Mouse (Mus musculus): ENCODE measurements around the gene Ly6g6c. TPM values are rescaled to one million over a fixed set of nuclear protein-coding genes. Genes with fewer than 3 reads are reported as not detected.

Gene Ly6g6c
- total RNA-seq, 2 experiments from 2014 or later = not detected

DNA sequence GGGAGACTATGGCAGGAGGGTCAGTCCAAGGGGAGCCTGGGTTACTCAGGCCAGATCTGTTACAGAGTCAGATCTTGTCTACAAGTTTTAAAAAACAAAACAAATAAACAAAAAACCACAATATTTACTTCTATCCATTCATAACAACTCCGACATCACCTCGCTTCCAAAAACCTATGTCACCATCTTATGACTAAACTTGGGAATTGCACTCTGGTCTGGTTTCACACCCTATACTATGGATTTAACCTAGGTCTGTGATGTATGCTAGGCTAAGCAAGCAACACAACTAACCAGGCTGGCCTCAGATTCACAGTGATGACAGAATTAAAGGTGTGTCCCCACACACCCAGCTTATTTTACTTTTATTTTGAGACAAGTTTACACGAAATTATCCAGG lies 41.3 kb downstream of the Ly6g6c start:
- no peak for DNase-seq (ENCODE audit: low spot score)

DNA sequence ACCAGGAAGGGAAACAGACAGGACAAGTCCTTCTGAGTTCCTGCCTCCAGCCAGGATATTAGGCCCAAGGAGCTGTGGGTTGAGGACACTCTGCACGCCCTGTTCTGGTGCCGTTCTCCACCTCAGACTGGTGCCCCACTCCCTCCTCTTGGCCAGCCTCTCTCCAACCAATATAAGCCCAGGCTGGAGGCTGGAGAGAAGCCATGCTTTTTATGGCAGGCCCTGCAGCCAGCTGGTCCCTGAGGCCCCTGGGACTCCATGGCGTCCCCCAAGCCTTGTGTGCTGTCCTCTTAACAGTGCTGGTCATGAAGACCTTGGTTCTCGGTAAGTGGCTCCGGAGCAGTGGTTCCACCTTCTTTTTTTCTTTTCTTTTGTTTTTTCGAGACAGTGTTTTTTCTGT lies 42.9 kb downstream of the Ly6g6c start, which contains the start of gene Ly6g5c:
TSS of gene Ly6g5c (plus strand) at position 183 of the 400 bp plus-strand sequence.
- no peak for DNase-seq (ENCODE audit: low spot score)

DNA sequence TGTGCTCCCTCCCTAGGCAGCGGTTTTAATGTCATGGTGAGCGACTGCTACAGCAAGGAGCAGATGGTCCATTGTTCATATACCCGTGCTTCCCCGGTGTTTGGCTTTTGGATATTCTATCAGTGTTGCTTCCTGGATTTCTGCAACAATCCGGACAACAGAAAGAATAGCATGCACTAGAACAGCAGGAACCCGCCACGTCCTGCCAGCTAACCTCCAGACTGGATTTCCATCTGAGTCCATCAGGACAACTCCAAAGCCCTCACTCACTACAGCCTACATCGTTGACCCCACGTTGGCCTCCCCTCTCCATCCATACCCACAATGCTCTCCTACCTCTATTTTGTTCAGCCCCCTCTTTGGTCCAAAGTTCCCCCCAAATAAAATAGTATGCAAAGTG lies 46.6 kb downstream of the Ly6g6c start:
- DNase-seq (ENCODE audit: low spot score) = no peak

DNA sequence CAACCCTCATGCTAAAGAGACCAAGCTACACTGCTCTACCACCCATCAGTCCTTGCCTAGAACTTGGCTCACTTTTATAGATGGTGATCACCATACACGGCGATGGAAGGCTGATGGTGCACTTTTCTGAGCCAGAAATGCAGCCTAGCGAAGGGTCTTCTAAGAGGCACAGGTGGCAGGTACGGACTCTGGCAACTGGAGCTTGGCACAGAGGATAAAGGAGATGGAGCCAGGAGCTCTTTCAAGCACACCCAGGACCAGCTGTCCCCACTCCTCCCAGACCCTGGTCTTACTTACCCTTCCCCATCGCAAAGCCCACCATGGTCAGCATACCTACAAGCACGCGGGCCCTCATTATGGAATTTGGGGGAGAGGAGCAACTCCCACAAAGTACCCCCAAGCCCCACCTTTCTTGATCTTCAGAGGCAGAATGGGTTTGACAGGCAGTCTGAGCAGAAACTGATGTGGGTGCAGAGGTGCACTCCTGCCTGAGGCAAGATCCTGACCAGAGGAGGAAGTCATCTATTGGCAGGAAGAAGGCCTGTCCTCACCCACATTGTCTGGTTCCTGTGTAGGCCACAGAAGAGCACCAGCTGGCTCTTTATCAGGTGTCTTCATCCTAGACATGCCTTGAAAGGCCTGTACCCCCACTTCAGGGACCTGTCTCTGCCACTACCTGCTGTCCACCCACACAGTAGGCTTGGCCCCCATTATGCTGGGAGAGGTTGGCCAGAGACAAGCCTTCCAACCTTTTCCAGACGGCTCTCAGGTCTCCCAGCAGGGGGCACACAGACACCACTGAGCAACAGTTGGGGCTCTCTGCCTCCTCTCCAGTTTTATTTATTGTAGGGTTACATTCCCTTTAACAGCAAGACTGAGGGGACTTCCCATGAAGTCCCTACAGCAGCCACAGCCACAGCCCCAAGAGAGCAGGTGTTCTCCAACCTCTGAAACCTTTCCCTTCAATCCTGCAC lies 50.1 kb downstream of the Ly6g6c start, which contains the start of gene Ly6g5b:
TSS of gene Ly6g5b (minus strand) at position 383 of the 974 bp plus-strand sequence.
- DNase-seq (ENCODE audit: low spot score) = no peak

Other genes with a start within 250 kb of the Ly6g6c start
- 1 to 10 TPM; 6.6 to 7.6 TPM for gene Stk19, start 228.4 kb upstream of the Ly6g6c start, total RNA-seq (2021)
- gene Dxo, start 228.4 kb upstream of the Ly6g6c start, total RNA-seq (2021) = 1 to 10 TPM; 8.3 to 8.8 TPM
- 10 to 100 TPM; 20.8 to 21.3 TPM for gene Skiv2l, start 215.2 kb upstream of the Ly6g6c start, total RNA-seq (2021)
- gene Nelfe, start 215.0 kb upstream of the Ly6g6c start, total RNA-seq (2021) = 10 to 100 TPM in 1 of 2 experiments, 1 to 10 TPM in 1; 9.0 to 12.0 TPM
- gene Cfb, start 202.9 kb upstream of the Ly6g6c start, total RNA-seq (2021) = 1 to 10 TPM; 2.9 to 6.9 TPM
- 1 to 10 TPM; 5.9 to 6.9 TPM for gene Zbtb12, start 185.9 kb upstream of the Ly6g6c start, total RNA-seq (2021)
- not detected for gene Gm20547, start 183.3 kb upstream of the Ly6g6c start, total RNA-seq (2021)
- 1 to 10 TPM; 1.5 to 1.6 TPM for gene C2, start 167.1 kb upstream of the Ly6g6c start, total RNA-seq (2021)
- 10 to 100 TPM; 26.7 to 29.5 TPM for gene Ehmt2, start 166.9 kb upstream of the Ly6g6c start, total RNA-seq (2021)
- not detected for gene Slc44a4, start 150.9 kb upstream of the Ly6g6c start, total RNA-seq (2021)
- gene Neu1, start 134.1 kb upstream of the Ly6g6c start, total RNA-seq (2021) = 10 to 100 TPM in 1 of 2 experiments, 1 to 10 TPM in 1; 9.1 to 10.2 TPM
- 10 to 100 TPM; 11.4 to 94.8 TPM for gene Hspa1b, start 106.2 kb upstream of the Ly6g6c start, total RNA-seq (2021)
- gene Gm20481, start 95.5 kb upstream of the Ly6g6c start, total RNA-seq (2021) = not detected
- gene Hspa1a, start 93.2 kb upstream of the Ly6g6c start, total RNA-seq (2021) = 10 to 100 TPM; 16.6 to 99.8 TPM
- gene Hspa1l, start 92.7 kb upstream of the Ly6g6c start, total RNA-seq (2021) = 10 to 100 TPM; 31.8 to 33.6 TPM
- 10 to 100 TPM; 14.0 to 17.1 TPM for gene Lsm2, start 83.5 kb upstream of the Ly6g6c start, total RNA-seq (2021)
- gene Vars, start 64.4 kb upstream of the Ly6g6c start, total RNA-seq (2021) = 10 to 100 TPM; 38.2 TPM
- gene Vwa7, start 48.8 kb upstream of the Ly6g6c start, total RNA-seq (2021) = 10 to 100 TPM; 13.2 to 16.8 TPM
- gene Sapcd1, start 37.4 kb upstream of the Ly6g6c start, total RNA-seq (2021) = not detected
- under 1 TPM in 1 of 2 experiments, not detected in 1; 0.28 TPM for gene Msh5, start 18.6 kb upstream of the Ly6g6c start, total RNA-seq (2021)
- gene Clic1, start 15.4 kb upstream of the Ly6g6c start, total RNA-seq (2021) = 10 to 100 TPM in 1 of 2 experiments, 1 to 10 TPM in 1; 7.5 to 11.6 TPM
- gene Ddah2, start 6.4 kb upstream of the Ly6g6c start, total RNA-seq (2021) = 1 to 10 TPM; 4.5 to 8.7 TPM
- not detected for gene Mpig6b, start 796 bp downstream of the Ly6g6c start, total RNA-seq (2021)
- gene Ly6g6e, start 11.5 kb downstream of the Ly6g6c start, total RNA-seq (2021) = not detected
- 1 to 10 TPM in 1 of 2 experiments, not detected in 1; 3.0 TPM for gene Ly6g6d, start 12.7 kb downstream of the Ly6g6c start, total RNA-seq (2021)
- not detected for gene Ly6g6f, start 20.2 kb downstream of the Ly6g6c start, total RNA-seq (2021)
- 10 to 100 TPM; 85.3 to 87.7 TPM for gene Abhd16a, start 23.9 kb downstream of the Ly6g6c start, total RNA-seq (2021)
- not detected for gene Ly6g5c, start 42.9 kb downstream of the Ly6g6c start, total RNA-seq (2021)
- not detected for gene Ly6g5b, start 50.0 kb downstream of the Ly6g6c start, total RNA-seq (2021)
- 1 to 10 TPM; 8.7 to 9.0 TPM for gene Gpank1, start 56.1 kb downstream of the Ly6g6c start, total RNA-seq (2021)
- 100 to 1,000 TPM; 176 to 183 TPM for gene Csnk2b, start 56.7 kb downstream of the Ly6g6c start, total RNA-seq (2021)
- gene D17H6S53E, start 61.0 kb downstream of the Ly6g6c start, total RNA-seq (2021) = 10 to 100 TPM; 12.6 to 16.6 TPM
- not detected for gene Apom, start 66.7 kb downstream of the Ly6g6c start, total RNA-seq (2021)
- 100 to 1,000 TPM; 233 to 265 TPM for gene Bag6, start 69.8 kb downstream of the Ly6g6c start, total RNA-seq (2021)
- 100 to 1,000 TPM; 102 to 111 TPM for gene Prrc2a, start 99.5 kb downstream of the Ly6g6c start, total RNA-seq (2021)
- 1 to 10 TPM in 1 of 2 experiments, under 1 TPM in 1; 0.84 to 1.1 TPM for gene Aif1, start 110.7 kb downstream of the Ly6g6c start, total RNA-seq (2021)
- 1 to 10 TPM in 1 of 2 experiments, not detected in 1; 1.1 TPM for gene Lst1, start 123.1 kb downstream of the Ly6g6c start, total RNA-seq (2021)
- gene Ltb, start 129.1 kb downstream of the Ly6g6c start, total RNA-seq (2021) = under 1 TPM in 1 of 2 experiments, not detected in 1; 0.38 TPM
- not detected for gene Tnf, start 136.6 kb downstream of the Ly6g6c start, total RNA-seq (2021)
- under 1 TPM; 0.43 to 0.48 TPM for gene Lta, start 140.0 kb downstream of the Ly6g6c start, total RNA-seq (2021)
- not detected for gene Gm16181, start 155.4 kb downstream of the Ly6g6c start, total RNA-seq (2021)
- gene Atp6v1g2, start 168.3 kb downstream of the Ly6g6c start, total RNA-seq (2021) = 1 to 10 TPM; 1.1 to 1.8 TPM
- 1 to 10 TPM; 7.0 to 7.2 TPM for gene Nfkbil1, start 170.4 kb downstream of the Ly6g6c start, total RNA-seq (2021)
- 10 to 100 TPM; 83.5 to 83.8 TPM for gene Ddx39b, start 176.4 kb downstream of the Ly6g6c start, total RNA-seq (2021)
- 10 to 100 TPM; 36.3 to 59.0 TPM for gene H2-D1, start 197.3 kb downstream of the Ly6g6c start, total RNA-seq (2021)

Data from gastrocnemius, adult 18-20 months (tissue).